12 mouse cellular contexts compared by ENCODE assay signal in the genomic region with DNA sequence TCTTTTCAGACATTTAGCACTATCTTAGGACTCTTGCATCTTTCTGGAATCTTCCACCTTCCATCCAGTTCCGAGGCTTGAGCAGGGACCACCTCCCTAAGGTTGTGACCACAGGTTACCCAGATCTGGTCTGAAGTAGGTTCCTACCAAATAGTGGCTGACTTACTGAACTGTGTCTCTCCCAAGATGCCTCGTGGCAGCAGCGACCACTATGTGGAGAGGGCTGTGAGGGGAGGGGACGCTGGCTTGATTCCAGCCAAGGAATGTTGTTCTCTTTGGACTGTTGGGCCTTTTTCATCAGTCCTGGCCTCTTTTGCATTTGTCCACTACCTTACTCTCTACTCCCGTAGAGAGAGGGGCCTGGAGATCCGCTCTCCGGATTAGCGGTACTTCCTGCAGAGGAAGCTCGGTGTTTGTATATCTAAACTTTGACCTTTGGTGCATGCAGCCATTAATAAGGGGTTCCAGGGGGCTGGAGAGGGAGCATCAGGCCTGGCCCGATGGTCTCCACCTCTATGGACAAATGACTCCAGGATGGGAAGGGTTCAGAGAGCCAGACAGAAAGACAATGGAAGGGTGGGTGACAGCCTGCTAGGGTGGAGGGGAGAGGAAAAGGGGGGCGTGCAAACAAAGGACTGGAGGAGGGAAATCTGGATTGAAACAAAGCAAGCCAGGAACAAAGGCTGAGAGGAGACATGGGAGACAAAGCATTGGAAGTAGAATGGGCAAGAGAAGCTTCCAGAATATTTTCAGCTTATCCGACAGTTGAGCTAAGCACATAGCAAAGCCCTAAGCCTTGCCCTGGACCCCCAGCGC. TPM values are rescaled to one million over a fixed set of nuclear protein-coding genes. Genes with fewer than 3 reads are reported as not detected.
DNase-seq lines count a peak whose midpoint lies in the region; ATAC-seq and TF ChIP-seq lines count a peak whose summit lies in the region.
"Had no signal": no experiment of that assay in that cellular context is flagged by ENCODE, and none has a peak within 500 bp of the region (broad histone marks: within the 10 kb centered on the region; RNA-seq: fewer than 3 reads in every experiment).

No protein-coding gene starts in this region.

- H3K9ac ChIP-seq in liver, embryonic 11.5 days (ENCODE audit: low read depth, low read length), result no peak overlapping the region
- no peak overlapping the region for H3K9ac ChIP-seq in liver, postnatal 0 days (replicated peaks)
- H3K9ac ChIP-seq in forebrain, embryonic 12.5 days, result no peak overlapping the region
- H3K9ac ChIP-seq in intestine, embryonic 16.5 days (ENCODE audit: low read depth, low read length), result no peak overlapping the region

- H3K4me3 ChIP-seq in liver, embryonic 11.5 days (ENCODE audit: low read depth, low read length), result no peak overlapping the region
- H3K4me3 ChIP-seq in liver, postnatal 0 days (ENCODE audit: low read depth, low read length), result no peak overlapping the region
- no peak overlapping the region for H3K4me3 ChIP-seq in forebrain, embryonic 12.5 days (replicated peaks)
- no peak overlapping the region for H3K4me3 ChIP-seq in intestine, embryonic 16.5 days (ENCODE audit: low read length)

- no peaks in the 10 kb centered on the region for H3K27me3 ChIP-seq in liver, embryonic 11.5 days (replicated peaks; ENCODE audit: control insufficient read depth, insufficient read depth, low read length)
- 0 out of 2 replicates have a peak, but pooled peaks cover 3% of the 10 kb centered on the region for H3K27me3 ChIP-seq in liver, postnatal 0 days (ENCODE audit: insufficient read depth, low read length)
- peaks cover 9% of the 10 kb centered on the region for H3K27me3 ChIP-seq in forebrain, embryonic 12.5 days
- H3K27me3 ChIP-seq in intestine, embryonic 16.5 days (replicated peaks; ENCODE audit: control insufficient read depth, insufficient read depth, low read length), result no peaks in the 10 kb centered on the region

- H3K9me3 ChIP-seq in liver, embryonic 11.5 days (ENCODE audit: control insufficient read depth, low read length), result no peaks in the 10 kb centered on the region
- H3K9me3 ChIP-seq in liver, postnatal 0 days (ENCODE audit: low read length), result no peaks in the 10 kb centered on the region
- H3K9me3 ChIP-seq in forebrain, embryonic 12.5 days, result no peaks in the 10 kb centered on the region
- no peaks in the 10 kb centered on the region for H3K9me3 ChIP-seq in intestine, embryonic 16.5 days (ENCODE audit: control insufficient read depth, low read length)

- H3K36me3 ChIP-seq in liver, embryonic 11.5 days (ENCODE audit: control insufficient read depth, insufficient read depth, low read length), result no peaks in the 10 kb centered on the region
- no peaks in the 10 kb centered on the region for H3K36me3 ChIP-seq in liver, postnatal 0 days (replicated peaks; ENCODE audit: insufficient read depth, low read length)
- H3K36me3 ChIP-seq in forebrain, embryonic 12.5 days (replicated peaks), result no peaks in the 10 kb centered on the region
- H3K36me3 ChIP-seq in intestine, embryonic 16.5 days (ENCODE audit: control insufficient read depth, insufficient read depth, low read length), result no peaks in the 10 kb centered on the region

- H3K27ac ChIP-seq in liver, embryonic 11.5 days (ENCODE audit: low read depth, low read length), result peak overlapping the region; percentile 45; the same call in 1 of the 2 replicates
- no peak overlapping the region for H3K27ac ChIP-seq in liver, postnatal 0 days (ENCODE audit: low read depth)
- H3K27ac ChIP-seq in forebrain, embryonic 12.5 days, result peak overlapping the region; percentile 87
- 0 out of 2 replicates have a peak overlapping the region, but pooled peaks have one; percentile 9 for H3K27ac ChIP-seq in intestine, embryonic 16.5 days (ENCODE audit: low read length)

- TF ChIP-seq EP300 in liver, postnatal 0 days (IDR thresholded peaks at IDR 0.05; ENCODE audit: low read depth), result no peak

- no peak for TF ChIP-seq CTCF in liver, postnatal 0 days (IDR thresholded peaks at IDR 0.05; ENCODE audit: low read depth)

- WGBS in liver, embryonic 11.5 days, result 41% methylated on average over 13 of the region's 13 CpGs
- 27% methylated on average over 13 of the region's 13 CpGs for WGBS in liver, postnatal 0 days (ENCODE audit: insufficient replicate concordance)
- 25% methylated on average over 13 of the region's 13 CpGs for WGBS in forebrain, embryonic 12.5 days
- 34% methylated on average over 13 of the region's 13 CpGs for WGBS in intestine, embryonic 16.5 days

- no peak; the same call in 1 of the 2 replicates for ATAC-seq in liver, embryonic 11.5 days (replicated peaks; ENCODE audit: low FRiP score)
- ATAC-seq in liver, postnatal 0 days, result no peak
- peak; percentile 30; the same call in 1 of the 2 replicates for ATAC-seq in forebrain, embryonic 12.5 days (ENCODE audit: low FRiP score)
- ATAC-seq in intestine, embryonic 16.5 days, result no peak
- ATAC-seq in erythroblast, adult 5-6 weeks (replicated peaks; ENCODE audit: low FRiP score, poor library complexity, severe bottlenecking), result no peak

- no peak overlapping the region for H3K4me2 ChIP-seq in liver, embryonic 11.5 days
- H3K4me2 ChIP-seq in liver, postnatal 0 days (ENCODE audit: low read depth, low read length), result no peak overlapping the region
- H3K4me2 ChIP-seq in forebrain, embryonic 12.5 days, result no peak overlapping the region
- H3K4me2 ChIP-seq in intestine, embryonic 16.5 days (ENCODE audit: low read depth, low read length), result no peak overlapping the region

- 0 out of 2 replicates have a peak, but pooled peaks cover 5% of the 10 kb centered on the region for H3K4me1 ChIP-seq in liver, embryonic 11.5 days (replicated peaks; ENCODE audit: control insufficient read depth, insufficient read depth, low read length)
- H3K4me1 ChIP-seq in liver, postnatal 0 days (ENCODE audit: insufficient read depth), result no peaks in the 10 kb centered on the region
- peaks cover 46% of the 10 kb centered on the region for H3K4me1 ChIP-seq in forebrain, embryonic 12.5 days
- H3K4me1 ChIP-seq in intestine, embryonic 16.5 days (ENCODE audit: control insufficient read depth, insufficient read depth, low read length), result peaks cover 27% of the 10 kb centered on the region

- no peak for DNase-seq in liver, embryonic 11.5 days (ENCODE audit: low spot score)
- no peak for DNase-seq in liver, postnatal 0 days
- peak; percentile 56 for DNase-seq in retina, embryonic 14.5 days (ENCODE audit: low spot score)
- DNase-seq in right cerebral cortex, postnatal 25 days, result no peak
- DNase-seq: adrenal gland, postnatal 10 days; heart, adult 18-20 months had no signal

RNA-seq across cellular contexts. Expression of a gene that starts 39.1 kb away (rescaled TPM):
- polyA plus RNA-seq in liver, embryonic 11.5 days (2014; fragmentation: Nextera tagmentation; extraction: Ambion mirVana), result not detected in 2 replicates
- polyA plus RNA-seq in liver, postnatal 0 days (2015; fragmentation: Nextera tagmentation; extraction: Ambion mirVana), result not detected in 2 replicates
- polyA plus RNA-seq in forebrain, embryonic 12.5 days (2016; fragmentation: Nextera tagmentation; extraction: Ambion mirVana), result not detected in 2 replicates
- not detected in 2 replicates for polyA plus RNA-seq in intestine, embryonic 16.5 days (2015; fragmentation: Nextera tagmentation; extraction: Ambion mirVana)
- total RNA-seq in erythroblast, adult 5-6 weeks (2015; ENCODE audit: low replicate concordance), result not detected in 2 replicates
- total RNA-seq in erythroblast, adult 5-6 weeks (2017; ENCODE audit: low replicate concordance), result not detected in 2 replicates
- total RNA-seq: adrenal gland, postnatal 10 days; heart, adult 18-20 months; megakaryocyte progenitor cell, adult 5-6 weeks; MEL had no signal
- polyA plus RNA-seq: urinary bladder, adult 2 months had no signal
